Mouse (Mus musculus) myocyte (in vitro differentiated cells): ENCODE measurements at regions not wholly inside any gene's neighbourhood (a gene's known extent, or its start where the extent isn't known, plus 50 kb on each side); places are given as distances from the start of the nearest gene placed in this dataset.

ENCODE experiments used
- POLR2A ChIP-seq: IDR thresholded peaks from one replicate; pipeline ENCODE4 v1.6.1; 2011; ENCODE audit warnings: low read depth, mild to moderate bottlenecking, control low read depth, moderate library complexity; ENCODE audit not compliant: insufficient read length
- REST ChIP-seq: IDR thresholded peaks from one replicate; pipeline ENCODE4 v1.6.1; 2011; ENCODE audit warnings: mild to moderate bottlenecking, control low read depth, moderate library complexity; ENCODE audit not compliant: insufficient read depth, insufficient read length
- TCF12 ChIP-seq: IDR thresholded peaks from one replicate; pipeline ENCODE4 v1.6.1; 2011; ENCODE audit warnings: mild to moderate bottlenecking, control low read depth; ENCODE audit not compliant: poor library complexity, insufficient read depth, severe bottlenecking

DNA sequence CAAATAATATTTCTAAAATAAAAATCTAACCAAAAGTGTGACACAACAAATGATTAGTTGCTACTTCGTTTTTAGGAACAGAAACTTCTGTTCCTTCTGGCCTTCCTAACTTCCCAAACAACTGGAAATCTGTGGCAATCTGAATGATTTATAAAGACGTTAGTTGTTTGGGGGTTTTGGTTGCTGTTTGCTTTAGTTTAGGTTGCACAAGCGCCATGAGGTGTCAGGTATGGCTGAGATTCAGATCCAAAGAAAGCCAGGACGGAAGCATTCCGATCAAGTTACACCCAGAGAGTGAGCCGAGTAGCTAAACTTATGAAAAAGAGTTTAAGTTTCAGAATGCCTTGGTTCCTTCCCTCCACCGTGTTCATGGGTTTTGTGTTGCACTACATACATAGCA, 126.4 kb upstream of the Nampt start:
- TF ChIP-seq POLR2A = no peak
- TF ChIP-seq TCF12 = no peak
- no peak for TF ChIP-seq REST
